Mouse (Mus musculus) right cerebral cortex, postnatal 25 days (tissue): ENCODE measurements around the gene Cmss1.

ENCODE experiments used
- DNase-seq: peaks from one replicate; pipeline ENCODE4 v3.0.0; 2022

The Cmss1 gene

GRCm38 (mm10) chr16:57470286-57470830, 136.3 kb downstream of the Cmss1 start:
- DNase-seq, result no peak

GRCm38 (mm10) chr16:57469869-57470268, 136.8 kb downstream of the Cmss1 start:
- no peak for DNase-seq

GRCm38 (mm10) chr16:57469301-57469700, 137.4 kb downstream of the Cmss1 start:
- DNase-seq, result no peak

- no peak for DNase-seq
Measured at GRCm38 (mm10) chr16:57465386-57465913, 141.2 kb downstream of the Cmss1 start.

- no peak for DNase-seq
Measured at GRCm38 (mm10) chr16:57456003-57456402, 150.7 kb downstream of the Cmss1 start.

- no peak for DNase-seq
Measured at GRCm38 (mm10) chr16:57455573-57455972, 151.1 kb downstream of the Cmss1 start.

- no peak for DNase-seq
Measured at GRCm38 (mm10) chr16:57454106-57454763, 152.4 kb downstream of the Cmss1 start.

GRCm38 (mm10) chr16:57453009-57453408, 153.7 kb downstream of the Cmss1 start:
- DNase-seq, result no peak

GRCm38 (mm10) chr16:57445096-57446094, 161.3 kb downstream of the Cmss1 start:
- DNase-seq, result no peak

- no peak for DNase-seq
Measured at GRCm38 (mm10) chr16:57440706-57441437, 165.8 kb downstream of the Cmss1 start.

- no peak for DNase-seq
Measured at GRCm38 (mm10) chr16:57439206-57439605, 167.5 kb downstream of the Cmss1 start.

- no peak for DNase-seq
Measured at GRCm38 (mm10) chr16:57438288-57438685, 168.4 kb downstream of the Cmss1 start.

- DNase-seq, result no peak
Measured at GRCm38 (mm10) chr16:57437523-57438287, 169.0 kb downstream of the Cmss1 start.

GRCm38 (mm10) chr16:57434640-57435039, 172.0 kb downstream of the Cmss1 start:
- DNase-seq, result no peak

- no peak for DNase-seq
Measured at GRCm38 (mm10) chr16:57433671-57434070, 173.0 kb downstream of the Cmss1 start.

GRCm38 (mm10) chr16:57433173-57433572, 173.5 kb downstream of the Cmss1 start:
- no peak for DNase-seq

GRCm38 (mm10) chr16:57431294-57431693, 175.4 kb downstream of the Cmss1 start:
- no peak for DNase-seq

- DNase-seq, result no peak
Measured at GRCm38 (mm10) chr16:57428977-57429376, 177.7 kb downstream of the Cmss1 start.

- no peak for DNase-seq
Measured at GRCm38 (mm10) chr16:57427516-57428285, 179.0 kb downstream of the Cmss1 start.

GRCm38 (mm10) chr16:57426680-57427079, 180.0 kb downstream of the Cmss1 start:
- DNase-seq, result no peak
